Mouse (Mus musculus): ENCODE measurements around the gene Ahcyl2. TPM values are rescaled to one million over a fixed set of nuclear protein-coding genes. Genes with fewer than 3 reads are reported as not detected.

Gene Ahcyl2
- polyA plus RNA-seq, 1 experiment from 2014 or later: 14.9 TPM

DNA sequence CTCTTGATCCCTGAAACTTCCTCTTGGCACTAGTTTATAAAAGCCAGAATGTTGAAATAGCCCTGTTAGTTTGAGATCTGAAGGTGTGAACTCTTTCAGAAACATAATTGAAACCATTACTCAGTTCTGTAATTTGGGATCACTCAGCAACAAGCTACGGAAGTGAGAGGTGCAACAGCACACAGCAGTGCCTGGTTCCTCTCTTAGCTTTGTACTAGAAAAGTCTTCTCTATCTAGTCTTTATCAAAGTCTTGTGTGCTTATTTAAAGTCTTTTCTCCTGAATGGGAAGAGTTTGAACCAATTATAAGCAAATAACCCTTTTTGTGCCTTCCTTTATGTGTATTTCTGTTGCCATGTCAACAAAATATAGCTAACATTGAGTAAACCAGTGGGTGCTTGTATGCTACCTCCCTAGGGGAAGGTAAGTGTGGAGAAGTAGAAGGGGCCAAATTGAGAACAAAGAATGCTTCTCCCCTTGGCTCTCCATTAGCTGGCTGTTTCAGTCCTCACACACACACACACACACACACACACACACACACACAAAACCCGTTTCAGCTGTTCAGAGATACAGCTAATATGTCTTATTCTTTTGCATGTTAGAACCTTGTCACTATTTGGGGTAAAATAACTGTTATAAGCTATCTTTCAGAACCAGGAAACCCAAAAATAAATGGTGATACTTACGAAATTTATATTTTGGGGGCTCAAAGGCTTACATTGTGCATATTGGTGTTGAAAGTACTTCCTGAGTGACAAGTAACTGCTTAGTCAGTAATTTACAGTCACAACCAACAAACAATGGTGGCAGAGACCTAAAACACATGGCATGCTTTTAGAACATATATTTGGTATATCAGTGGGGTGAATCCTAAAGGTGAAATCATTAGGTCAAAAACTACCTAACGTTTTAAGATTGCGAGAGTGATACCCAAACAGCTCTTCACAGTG lies 59.8 kb downstream of the Ahcyl2 start:
- Histone ChIP-seq H3K4me1 (no peaks in the 10 kb centered on the region), H3K4me3 (no peak overlapping the region), H3K9me3 (no peaks in the 10 kb centered on the region), H3K36me3 (replicated peaks) (0 out of 2 replicates have a peak, but pooled peaks cover 2% of the 10 kb centered on the region), H3K27me3 (replicated peaks; ENCODE audit: low read depth, poor library complexity, severe bottlenecking) (no peaks in the 10 kb centered on the region), H3K27ac (replicated peaks) (no peak overlapping the region)
- WGBS: 86% methylated on average over 5 of the region's 5 CpGs
- DNase-seq (ENCODE audit: low spot score): no peak

DNA sequence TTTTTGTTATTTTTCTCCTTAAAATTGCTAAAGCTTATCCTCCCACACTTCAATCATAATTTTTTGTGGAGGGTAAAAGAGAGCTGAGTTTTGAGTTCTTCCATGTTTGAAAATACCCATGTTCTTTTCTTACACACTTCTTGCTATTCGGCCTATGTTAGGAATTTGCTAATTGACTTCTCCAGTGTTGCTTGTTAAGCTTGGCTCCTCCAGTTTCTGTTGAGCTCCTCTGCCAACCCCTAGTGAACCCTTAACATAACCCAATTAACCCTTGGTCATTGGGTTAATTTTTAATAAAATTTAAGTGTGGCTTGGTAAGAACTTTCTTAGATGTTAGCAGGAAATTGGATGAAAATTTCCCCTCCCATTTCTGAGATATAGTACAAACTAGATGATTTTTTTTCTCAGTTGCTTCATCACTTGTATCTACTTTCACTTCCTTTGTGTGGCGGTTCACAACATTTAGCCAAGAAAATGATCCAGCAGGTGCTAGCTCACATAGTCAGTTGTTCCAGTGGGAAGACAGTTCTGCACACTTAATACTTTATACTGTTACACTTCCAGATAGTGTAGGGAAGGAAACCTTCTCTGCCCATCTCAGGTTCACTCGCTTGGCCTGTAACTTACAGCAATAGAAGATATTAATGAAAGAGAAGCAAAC lies 60.9 kb downstream of the Ahcyl2 start:
- H3K4me3 ChIP-seq: no peak overlapping the region
- no peaks in the 10 kb centered on the region for H3K9me3 ChIP-seq
- no peaks in the 10 kb centered on the region for H3K36me3 ChIP-seq (replicated peaks)
- H3K27ac ChIP-seq (replicated peaks): no peak overlapping the region
- DNase-seq (ENCODE audit: low spot score): no peak
- no peaks in the 10 kb centered on the region for H3K4me1 ChIP-seq
- 83% methylated on average over 3 of the region's 3 CpGs for WGBS
- no peaks in the 10 kb centered on the region for H3K27me3 ChIP-seq (replicated peaks; ENCODE audit: low read depth, poor library complexity, severe bottlenecking)

DNA sequence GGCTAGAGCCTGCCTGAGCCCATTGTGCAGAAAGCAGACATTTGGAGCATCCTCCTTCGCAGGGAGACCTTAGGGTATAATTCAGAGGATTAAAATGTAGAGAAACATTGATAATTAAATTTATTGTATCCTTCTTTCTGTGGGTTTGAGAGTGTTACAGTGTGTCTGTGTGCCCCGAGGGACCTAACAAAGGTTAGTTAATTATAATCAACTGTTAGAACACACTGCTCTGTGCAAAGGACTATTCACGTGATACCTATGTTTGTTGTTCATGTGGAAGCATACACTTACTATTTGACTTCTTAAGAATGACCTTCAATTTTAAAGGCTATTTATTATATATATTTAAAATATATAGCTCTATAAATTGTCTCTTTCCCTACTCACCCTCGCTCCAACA lies 64.5 kb downstream of the Ahcyl2 start:
- no peak for DNase-seq (ENCODE audit: low spot score)
- Histone ChIP-seq H3K27me3 (replicated peaks; ENCODE audit: low read depth, poor library complexity, severe bottlenecking) (no peaks in the 10 kb centered on the region), H3K36me3 (replicated peaks) (0 out of 2 replicates have a peak, but pooled peaks cover 3% of the 10 kb centered on the region), H3K4me1 (no peaks in the 10 kb centered on the region), H3K27ac (replicated peaks) (no peak overlapping the region), H3K4me3 (no peak overlapping the region), H3K9me3 (no peaks in the 10 kb centered on the region)
- 89% methylated on average over 4 of the region's 4 CpGs for WGBS

DNA sequence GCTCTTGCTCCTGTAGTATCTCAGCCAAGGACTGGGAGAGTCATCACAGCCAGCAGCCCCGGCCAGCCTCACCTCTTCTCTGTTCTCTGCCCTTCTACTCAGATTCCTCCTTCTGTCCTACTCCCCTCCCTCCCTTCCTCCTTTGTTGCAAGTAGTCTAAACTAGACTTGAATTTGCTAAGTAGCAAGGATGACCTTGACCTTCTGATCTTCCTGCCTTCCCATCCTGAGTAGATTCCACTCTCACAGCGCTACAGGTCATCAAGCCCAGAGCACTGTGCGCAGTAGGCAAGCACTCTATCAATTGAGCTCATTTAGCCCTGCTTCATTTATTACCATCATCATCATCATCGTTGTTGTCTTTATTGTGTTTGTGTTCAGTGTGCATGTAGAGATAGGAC lies 65.3 kb downstream of the Ahcyl2 start:
- Histone ChIP-seq H3K4me3 (no peak overlapping the region), H3K36me3 (replicated peaks) (0 out of 2 replicates have a peak, but pooled peaks cover 3% of the 10 kb centered on the region), H3K27me3 (replicated peaks; ENCODE audit: low read depth, poor library complexity, severe bottlenecking) (no peaks in the 10 kb centered on the region), H3K4me1 (no peaks in the 10 kb centered on the region), H3K27ac (replicated peaks) (no peak overlapping the region), H3K9me3 (no peaks in the 10 kb centered on the region)
- DNase-seq (ENCODE audit: low spot score): no peak
- WGBS: 89% methylated on average over 4 of the region's 4 CpGs

DNA sequence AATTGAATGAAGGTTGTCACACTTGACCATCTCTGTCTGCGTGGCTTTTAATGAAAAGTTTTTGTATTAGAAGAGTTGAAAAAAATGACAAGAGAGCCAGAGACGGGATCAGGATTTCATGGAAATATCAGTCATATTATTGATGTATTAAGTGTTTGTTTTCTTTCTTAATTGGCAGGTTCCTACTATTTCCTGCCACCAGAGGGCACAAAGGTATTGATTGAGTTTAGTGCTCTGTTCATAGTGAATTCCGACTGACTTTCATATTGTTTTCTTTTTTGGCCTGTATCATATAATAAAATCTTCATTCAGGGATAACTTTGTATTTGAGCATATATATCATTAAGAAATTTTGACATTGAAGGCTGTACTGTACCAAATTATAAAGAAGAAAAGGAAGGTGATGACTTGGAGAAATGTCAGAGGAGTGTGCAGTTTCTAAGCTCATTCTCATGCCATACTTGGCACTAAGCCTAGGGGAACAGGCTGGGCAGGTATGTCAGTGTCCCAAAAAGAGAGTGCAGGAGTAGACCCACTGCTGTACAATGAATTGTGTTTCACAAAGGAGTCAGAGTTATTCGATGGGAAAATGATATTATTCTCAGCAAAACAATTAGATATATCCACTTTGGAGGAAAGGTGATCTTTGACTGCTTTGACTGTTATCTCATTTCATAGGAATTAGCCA lies 65.9 kb downstream of the Ahcyl2 start:
- H3K27ac ChIP-seq (replicated peaks): no peak overlapping the region
- H3K4me3 ChIP-seq: no peak overlapping the region
- no peaks in the 10 kb centered on the region for H3K4me1 ChIP-seq
- H3K36me3 ChIP-seq (replicated peaks): 0 out of 2 replicates have a peak, but pooled peaks cover 3% of the 10 kb centered on the region
- H3K9me3 ChIP-seq: no peaks in the 10 kb centered on the region
- WGBS: 73% methylated on average over 4 of the region's 4 CpGs
- no peaks in the 10 kb centered on the region for H3K27me3 ChIP-seq (replicated peaks; ENCODE audit: low read depth, poor library complexity, severe bottlenecking)
- DNase-seq (ENCODE audit: low spot score): no peak

DNA sequence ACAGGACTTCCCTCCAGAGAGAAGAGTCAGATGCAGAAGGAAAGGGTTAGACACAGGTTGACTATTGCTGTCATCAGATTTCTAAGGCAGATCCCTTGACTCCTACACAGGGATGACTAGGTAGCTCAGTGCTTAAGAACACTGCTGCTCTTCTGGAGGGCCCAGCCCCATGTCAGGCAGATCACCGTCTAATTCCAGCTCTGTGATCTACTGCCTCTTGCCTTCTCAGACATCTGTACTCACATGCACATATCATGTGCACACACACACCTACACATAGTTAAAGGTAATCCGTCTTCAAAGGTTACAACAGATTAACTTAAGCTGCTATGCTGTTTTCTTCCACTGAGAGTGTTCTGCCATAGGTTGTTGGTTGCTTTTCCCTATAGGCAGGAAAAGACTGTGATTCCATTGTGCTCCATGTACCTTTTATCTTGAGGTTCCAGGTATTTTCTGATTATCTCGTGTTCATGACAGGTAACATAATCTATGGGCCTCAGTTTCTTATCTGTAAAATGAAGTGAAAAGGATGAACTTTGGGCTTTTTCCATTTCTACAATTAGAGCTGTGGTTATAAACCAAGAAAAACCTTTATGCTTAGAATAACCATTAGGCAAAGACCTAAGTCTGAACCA lies 67.8 kb downstream of the Ahcyl2 start:
- WGBS: 88% methylated on average over 3 of the region's 3 CpGs
- Histone ChIP-seq H3K9me3 (no peaks in the 10 kb centered on the region), H3K27me3 (replicated peaks; ENCODE audit: low read depth, poor library complexity, severe bottlenecking) (no peaks in the 10 kb centered on the region), H3K36me3 (replicated peaks) (0 out of 2 replicates have a peak, but pooled peaks cover 3% of the 10 kb centered on the region), H3K4me1 (no peaks in the 10 kb centered on the region), H3K27ac (replicated peaks) (no peak overlapping the region), H3K4me3 (no peak overlapping the region)
- no peak for DNase-seq (ENCODE audit: low spot score)

DNA sequence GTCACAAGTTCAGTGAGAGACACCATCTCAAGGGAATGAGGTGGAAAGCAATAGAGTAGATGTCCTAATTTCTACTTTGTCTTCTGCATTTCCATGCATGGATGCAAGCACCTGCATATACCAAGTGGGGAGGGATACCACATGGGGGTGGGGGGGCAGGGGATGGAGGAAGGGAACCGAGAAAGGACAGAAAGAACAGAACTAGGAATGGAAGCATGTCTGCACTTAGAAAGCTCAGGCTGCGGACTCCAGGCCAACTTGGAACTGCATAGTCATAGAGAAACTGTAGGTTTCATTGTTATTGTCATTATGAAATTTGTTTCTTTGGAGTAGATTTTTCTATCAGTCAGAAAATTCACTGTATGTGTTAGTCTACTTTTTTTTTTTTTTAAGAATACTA lies 69.8 kb downstream of the Ahcyl2 start:
- no peaks in the 10 kb centered on the region for H3K9me3 ChIP-seq
- H3K27ac ChIP-seq (replicated peaks): no peak overlapping the region
- H3K4me3 ChIP-seq: no peak overlapping the region
- no peak for DNase-seq (ENCODE audit: low spot score)
- no peaks in the 10 kb centered on the region for H3K4me1 ChIP-seq
- WGBS: 91% methylated on average over 2 of the region's 2 CpGs
- 0 out of 2 replicates have a peak, but pooled peaks cover 3% of the 10 kb centered on the region for H3K36me3 ChIP-seq (replicated peaks)
- H3K27me3 ChIP-seq (replicated peaks; ENCODE audit: low read depth, poor library complexity, severe bottlenecking): no peaks in the 10 kb centered on the region

DNA sequence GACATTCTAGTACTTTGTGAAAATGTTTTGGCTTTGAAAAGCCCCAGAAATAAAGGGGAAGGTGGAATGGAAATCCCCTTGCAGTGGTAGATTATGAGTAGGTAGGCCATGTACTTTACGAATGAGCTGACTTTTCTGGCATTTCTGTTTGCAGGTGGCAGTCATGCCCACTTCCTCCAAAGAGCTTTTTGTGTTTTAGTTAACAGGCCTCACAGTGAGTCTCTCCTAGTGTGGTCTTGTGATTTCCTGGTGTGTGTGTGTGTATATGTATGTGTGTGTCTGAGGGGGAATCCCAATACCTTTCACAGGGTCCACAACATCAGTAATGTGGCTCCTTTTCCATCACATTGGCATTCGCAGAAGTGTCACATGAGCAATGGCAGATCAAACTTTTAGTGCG lies 70.7 kb downstream of the Ahcyl2 start:
- 91% methylated on average over 3 of the region's 3 CpGs for WGBS
- H3K36me3 ChIP-seq (replicated peaks): 0 out of 2 replicates have a peak, but pooled peaks cover 3% of the 10 kb centered on the region

DNA sequence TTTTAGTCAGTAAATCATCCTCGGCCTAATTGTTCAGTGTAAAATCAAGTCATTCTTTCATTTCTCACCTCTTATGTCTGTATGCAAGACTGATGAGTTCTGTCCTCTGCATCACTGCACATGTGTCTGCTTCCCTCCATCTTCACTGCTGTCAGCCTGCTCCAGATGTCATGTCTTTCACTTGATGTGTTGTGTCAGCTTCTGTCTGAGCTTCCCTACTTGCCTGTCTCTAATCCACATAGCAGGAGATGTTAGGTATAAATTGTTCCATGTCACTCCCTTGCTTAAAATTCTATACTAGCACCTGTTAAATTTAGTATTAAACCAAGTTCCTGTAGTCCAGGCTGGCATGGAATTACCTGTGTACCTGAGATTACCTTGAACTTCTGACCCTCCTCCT lies 72.2 kb downstream of the Ahcyl2 start:
- Histone ChIP-seq H3K4me3 (no peak overlapping the region), H3K9me3 (no peaks in the 10 kb centered on the region), H3K4me1 (no peaks in the 10 kb centered on the region), H3K27ac (replicated peaks) (no peak overlapping the region), H3K27me3 (replicated peaks; ENCODE audit: low read depth, poor library complexity, severe bottlenecking) (no peaks in the 10 kb centered on the region), H3K36me3 (replicated peaks) (0 out of 2 replicates have a peak, but pooled peaks cover under 1% of the 10 kb centered on the region)
- DNase-seq (ENCODE audit: low spot score): no peak
- WGBS: 88% methylated on average over 1 of the region's 1 CpGs

More for the DNA sequence above, 70.7 kb downstream of the Ahcyl2 start:
- DNase-seq (ENCODE audit: low spot score): no peak
- H3K27ac ChIP-seq (replicated peaks): no peak overlapping the region
- no peaks in the 10 kb centered on the region for H3K9me3 ChIP-seq
- no peaks in the 10 kb centered on the region for H3K27me3 ChIP-seq (replicated peaks; ENCODE audit: low read depth, poor library complexity, severe bottlenecking)
- H3K4me3 ChIP-seq: no peak overlapping the region
- H3K4me1 ChIP-seq: no peaks in the 10 kb centered on the region

DNA sequence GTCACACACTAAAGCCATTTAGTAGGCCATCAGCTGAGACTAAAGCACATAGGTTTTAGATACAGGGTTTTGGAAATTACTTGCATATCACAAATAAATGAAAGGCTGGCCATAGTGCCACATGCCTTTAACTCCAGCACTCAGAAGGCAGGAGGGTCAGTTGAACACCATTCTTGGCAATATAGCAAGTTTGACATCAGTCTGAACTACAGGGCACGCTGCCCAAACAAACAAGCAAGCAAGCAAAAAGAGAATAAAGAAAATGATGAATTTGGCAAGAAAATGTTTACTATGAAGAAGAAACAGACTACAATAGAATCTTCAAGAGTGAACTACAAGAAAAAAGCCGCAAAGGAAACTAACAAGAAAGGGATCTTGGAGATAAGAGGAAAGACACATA lies 73.7 kb downstream of the Ahcyl2 start:
- H3K4me3 ChIP-seq: no peak overlapping the region
- H3K36me3 ChIP-seq (replicated peaks): no peaks in the 10 kb centered on the region
- H3K9me3 ChIP-seq: no peaks in the 10 kb centered on the region
- 94% methylated on average over 2 of the region's 2 CpGs for WGBS
- DNase-seq (ENCODE audit: low spot score): no peak
- no peaks in the 10 kb centered on the region for H3K27me3 ChIP-seq (replicated peaks; ENCODE audit: low read depth, poor library complexity, severe bottlenecking)
- H3K27ac ChIP-seq (replicated peaks): no peak overlapping the region
- H3K4me1 ChIP-seq: no peaks in the 10 kb centered on the region

DNA sequence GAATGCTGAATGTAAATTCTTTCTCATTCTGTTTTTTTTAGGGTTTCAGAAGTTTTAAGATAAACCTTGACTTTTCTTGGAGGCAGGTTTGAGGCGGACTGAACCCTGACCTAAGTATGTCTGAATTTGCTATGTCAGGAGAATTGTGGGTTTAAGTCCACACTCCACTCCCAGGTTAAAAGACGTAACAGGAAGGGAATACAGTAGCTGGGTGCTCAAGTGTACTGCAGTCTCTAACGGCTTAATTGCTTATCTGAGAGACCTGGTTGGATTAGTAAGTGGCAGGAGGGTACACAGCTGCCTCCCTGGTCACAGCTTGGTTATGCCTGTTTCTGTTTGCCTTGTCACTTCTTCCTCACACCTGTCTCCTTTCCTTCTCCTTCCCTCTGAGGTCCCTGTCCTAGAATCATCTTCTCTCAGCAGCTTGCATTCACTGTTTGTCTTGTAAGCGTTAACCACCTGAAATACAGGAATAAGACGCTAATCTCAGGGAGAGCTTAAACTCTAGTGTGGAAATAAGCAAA lies 79.9 kb downstream of the Ahcyl2 start:
- no peaks in the 10 kb centered on the region for H3K27me3 ChIP-seq (replicated peaks; ENCODE audit: low read depth, poor library complexity, severe bottlenecking)
- H3K4me1 ChIP-seq: no peaks in the 10 kb centered on the region
- no peak for DNase-seq (ENCODE audit: low spot score)
- H3K4me3 ChIP-seq: no peak overlapping the region
- H3K27ac ChIP-seq (replicated peaks): no peak overlapping the region
- H3K36me3 ChIP-seq (replicated peaks): no peaks in the 10 kb centered on the region
- no peaks in the 10 kb centered on the region for H3K9me3 ChIP-seq
- WGBS: 86% methylated on average over 5 of the region's 5 CpGs

DNA sequence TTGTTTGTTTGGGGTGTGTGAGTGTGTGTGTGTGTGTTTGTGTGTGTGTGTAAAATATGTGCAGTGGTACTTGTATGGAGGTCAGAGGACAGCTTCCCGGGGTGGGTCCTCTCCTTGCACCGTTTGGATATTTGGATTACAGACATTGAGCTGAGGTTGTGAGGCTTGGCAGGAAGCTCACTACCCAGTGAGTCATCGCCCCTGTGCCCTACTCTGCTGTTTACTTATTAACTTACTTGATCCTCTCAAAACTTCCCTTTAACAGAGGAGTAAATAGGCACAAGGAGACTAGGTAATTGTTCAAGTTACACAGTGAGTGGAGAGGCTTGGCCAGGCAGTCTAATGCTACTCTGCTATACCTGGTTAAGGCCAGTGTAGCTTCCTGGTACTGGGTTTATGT lies 81.0 kb downstream of the Ahcyl2 start:
- no peaks in the 10 kb centered on the region for H3K9me3 ChIP-seq
- 75% methylated on average over 3 of the region's 3 CpGs for WGBS
- H3K27me3 ChIP-seq (replicated peaks; ENCODE audit: low read depth, poor library complexity, severe bottlenecking): no peaks in the 10 kb centered on the region
- DNase-seq (ENCODE audit: low spot score): no peak
- H3K27ac ChIP-seq (replicated peaks): no peak overlapping the region
- H3K4me3 ChIP-seq: no peak overlapping the region
- H3K36me3 ChIP-seq (replicated peaks): no peaks in the 10 kb centered on the region
- H3K4me1 ChIP-seq: peaks cover 9% of the 10 kb centered on the region

Data from embryonic facial prominence, embryonic 10.5 days (tissue).